Mouse (Mus musculus): ENCODE results near the gene Gm20388. TPM values are rescaled to one million over a fixed set of nuclear protein-coding genes. Genes with fewer than 3 reads are reported as not detected.
A peak's percentile ranks its signal among the peaks of the same experiment; 100 is the strongest.

Gm20388 gene
- polyA plus RNA-seq, 1 experiment from 2014 or later, result 1.4 TPM

DNA sequence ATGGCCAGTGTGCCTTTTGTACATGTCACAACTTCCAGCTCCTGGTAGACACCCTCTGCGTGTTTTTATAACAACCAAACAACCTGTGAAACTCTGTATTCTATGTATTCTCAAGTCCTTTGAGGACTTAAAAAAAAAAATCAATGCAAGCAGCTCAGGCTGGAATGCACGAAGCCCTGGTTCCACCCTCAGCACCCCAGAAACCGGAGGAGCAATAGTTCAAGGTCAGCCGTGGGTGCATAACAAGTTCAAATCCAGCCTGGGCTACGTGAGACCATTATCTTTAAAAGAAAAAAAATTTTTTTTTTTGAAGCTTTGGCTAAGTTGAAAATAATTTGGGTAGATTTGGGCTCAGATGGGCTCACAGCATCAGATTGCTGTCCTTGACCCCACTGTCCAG lies 353.2 kb downstream of the Gm20388 start:
- Histone ChIP-seq H3K4me2 (ENCODE audit: low read depth, low read length) (no peak overlapping the region), H3K9ac (ENCODE audit: low read depth, low read length) (no peak overlapping the region), H3K4me1 (ENCODE audit: control insufficient read depth, low read depth, low read length) (no peaks in the 10 kb centered on the region; the same call in none of the 2 replicates), H3K36me3 (ENCODE audit: control insufficient read depth, insufficient read depth) (no peaks in the 10 kb centered on the region), H3K27ac (ENCODE audit: low read length) (no peak overlapping the region), H3K4me3 (ENCODE audit: low read depth, low read length) (no peak overlapping the region), H3K27me3 (ENCODE audit: control insufficient read depth, insufficient read depth, low read depth, low read length) (0 out of 2 replicates have a peak, but pooled peaks cover 4% of the 10 kb centered on the region), H3K9me3 (replicated peaks; ENCODE audit: control insufficient read depth, low read length) (no peaks in the 10 kb centered on the region)
- 63% methylated on average over 5 of the region's 5 CpGs for WGBS (ENCODE audit: insufficient replicate concordance)
- no peak for ATAC-seq (ENCODE audit: low read depth)

DNA sequence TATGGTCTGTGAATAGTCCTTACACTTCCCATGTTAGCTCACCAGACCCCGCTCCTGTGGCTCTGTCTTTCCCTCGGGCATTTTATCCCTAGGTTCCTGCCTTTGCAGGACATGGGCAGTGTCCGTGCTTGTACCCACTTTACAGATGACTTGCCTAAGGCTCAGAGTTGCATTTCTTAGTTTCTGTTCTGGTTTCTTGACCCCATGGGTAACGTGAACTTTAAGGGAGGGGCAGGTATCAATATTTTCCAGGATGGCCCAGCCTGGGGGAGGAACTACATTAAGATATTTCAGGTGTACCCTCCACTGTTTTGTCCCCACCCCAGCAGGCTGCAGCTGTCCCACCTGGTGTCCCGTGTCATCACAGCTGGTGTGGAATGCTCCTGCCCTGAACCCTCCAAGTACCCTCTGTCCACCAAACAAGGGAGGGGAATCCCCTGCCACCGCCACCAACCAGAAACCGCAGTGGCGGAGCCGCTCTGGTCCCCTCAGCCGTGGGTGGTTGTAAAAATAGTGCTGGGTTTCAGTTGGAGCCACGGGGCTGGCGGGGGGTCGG lies 353.8 kb downstream of the Gm20388 start:
- ATAC-seq (ENCODE audit: low read depth), result no peak
- Histone ChIP-seq H3K27ac (ENCODE audit: low read length) (0 out of 2 replicates have a peak overlapping the region, but pooled peaks have one; percentile 14), H3K4me2 (ENCODE audit: low read depth, low read length) (peak overlapping the region; percentile 47), H3K27me3 (ENCODE audit: control insufficient read depth, insufficient read depth, low read depth, low read length) (0 out of 2 replicates have a peak, but pooled peaks cover 4% of the 10 kb centered on the region), H3K36me3 (ENCODE audit: control insufficient read depth, insufficient read depth) (no peaks in the 10 kb centered on the region), H3K9me3 (replicated peaks; ENCODE audit: control insufficient read depth, low read length) (no peaks in the 10 kb centered on the region), H3K9ac (ENCODE audit: low read depth, low read length) (no peak overlapping the region), H3K4me1 (ENCODE audit: control insufficient read depth, low read depth, low read length) (no peaks in the 10 kb centered on the region; the same call in none of the 2 replicates), H3K4me3 (ENCODE audit: low read depth, low read length) (peak overlapping the region; percentile 21; the same call in 1 of the 2 replicates)
- WGBS (ENCODE audit: insufficient replicate concordance), result 29% methylated on average over 13 of the region's 13 CpGs

DNA sequence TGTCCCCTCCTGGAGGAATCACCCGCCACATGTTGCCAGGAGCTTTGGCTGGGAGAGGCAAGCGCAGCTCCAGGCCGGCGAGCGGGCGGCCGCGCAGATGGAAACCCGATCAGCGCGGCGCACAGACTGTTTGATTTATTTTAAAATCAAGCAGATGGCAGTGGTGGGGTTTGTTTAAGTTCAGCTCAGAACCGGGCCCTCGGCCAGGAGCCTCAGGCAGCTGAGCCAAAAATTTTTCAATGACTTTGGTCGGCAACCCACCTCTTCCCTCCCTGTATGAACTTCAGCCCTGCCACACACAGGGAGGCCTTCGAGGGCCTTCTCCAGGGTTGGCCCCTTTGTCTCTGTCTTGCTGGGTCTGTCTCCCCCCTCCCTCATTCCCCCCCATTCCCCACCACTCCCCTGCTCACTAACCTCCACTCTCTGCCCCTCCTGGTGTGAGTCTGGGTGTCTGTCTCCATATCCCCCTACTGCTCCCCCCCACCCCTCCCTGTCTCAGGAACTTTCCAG lies 354.4 kb downstream of the Gm20388 start:
- Histone ChIP-seq H3K4me2 (ENCODE audit: low read depth, low read length) (peak overlapping the region; percentile 47), H3K4me1 (ENCODE audit: control insufficient read depth, low read depth, low read length) (no peaks in the 10 kb centered on the region; the same call in none of the 2 replicates), H3K4me3 (ENCODE audit: low read depth, low read length) (peak overlapping the region; percentile 21; the same call in 1 of the 2 replicates), H3K9ac (ENCODE audit: low read depth, low read length) (no peak overlapping the region), H3K9me3 (replicated peaks; ENCODE audit: control insufficient read depth, low read length) (no peaks in the 10 kb centered on the region), H3K27me3 (ENCODE audit: control insufficient read depth, insufficient read depth, low read depth, low read length) (0 out of 2 replicates have a peak, but pooled peaks cover 4% of the 10 kb centered on the region), H3K36me3 (ENCODE audit: control insufficient read depth, insufficient read depth) (no peaks in the 10 kb centered on the region), H3K27ac (ENCODE audit: low read length) (0 out of 2 replicates have a peak overlapping the region, but pooled peaks have one; percentile 14)
- 29% methylated on average over 16 of the region's 16 CpGs for WGBS (ENCODE audit: insufficient replicate concordance)
- peak; percentile 50 for ATAC-seq (ENCODE audit: low read depth)

DNA sequence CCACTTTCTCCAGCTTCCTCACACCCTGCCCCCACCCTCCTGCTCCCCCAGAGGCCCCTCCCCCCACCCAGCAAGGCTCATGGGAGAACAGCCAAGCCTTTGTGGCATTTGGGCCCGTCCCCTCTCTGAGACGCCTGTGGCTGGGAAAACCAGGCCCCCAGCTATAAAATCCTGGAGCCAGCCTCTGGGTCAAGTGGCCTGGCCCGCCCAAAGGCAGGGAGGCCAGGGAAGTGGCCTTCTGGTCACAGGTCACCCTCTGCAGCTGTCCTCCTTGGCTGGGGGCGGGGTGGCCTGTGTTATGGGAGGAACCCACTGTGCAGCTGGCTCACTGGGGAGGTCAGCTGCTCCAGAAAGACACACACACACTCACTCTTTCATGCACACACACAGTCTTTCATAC lies 354.8 kb downstream of the Gm20388 start:
- Histone ChIP-seq H3K36me3 (ENCODE audit: control insufficient read depth, insufficient read depth) (no peaks in the 10 kb centered on the region), H3K27ac (ENCODE audit: low read length) (no peak overlapping the region), H3K4me1 (ENCODE audit: control insufficient read depth, low read depth, low read length) (no peaks in the 10 kb centered on the region; the same call in none of the 2 replicates), H3K9me3 (replicated peaks; ENCODE audit: control insufficient read depth, low read length) (no peaks in the 10 kb centered on the region), H3K9ac (ENCODE audit: low read depth, low read length) (no peak overlapping the region), H3K27me3 (ENCODE audit: control insufficient read depth, insufficient read depth, low read depth, low read length) (0 out of 2 replicates have a peak, but pooled peaks cover 4% of the 10 kb centered on the region), H3K4me3 (ENCODE audit: low read depth, low read length) (no peak overlapping the region), H3K4me2 (ENCODE audit: low read depth, low read length) (no peak overlapping the region)
- peak; percentile 74 for ATAC-seq (ENCODE audit: low read depth)
- WGBS (ENCODE audit: insufficient replicate concordance), result 32% methylated on average over 4 of the region's 4 CpGs

DNA sequence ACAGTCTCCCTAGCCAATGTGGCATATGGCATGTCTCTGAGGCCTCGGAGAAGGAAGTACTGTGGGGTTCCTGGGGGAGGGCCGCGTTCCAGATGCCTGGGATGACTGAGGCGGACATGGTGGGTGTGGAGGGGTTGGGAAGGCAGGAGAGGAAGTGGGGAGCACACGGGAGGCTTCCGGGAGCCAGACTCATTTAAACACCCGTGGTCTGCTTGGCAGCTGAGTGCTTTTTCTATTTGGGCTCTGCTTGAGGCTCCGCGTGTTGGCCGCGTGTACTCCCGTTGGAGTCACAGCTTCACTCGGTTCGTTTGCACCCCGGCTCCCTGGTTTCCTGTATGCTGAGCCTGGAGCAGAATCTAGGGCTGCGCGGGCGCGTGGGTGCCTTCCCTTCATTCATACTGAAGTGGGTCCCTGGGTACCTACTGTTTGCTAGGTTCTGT lies 357.9 kb downstream of the Gm20388 start:
- no peaks in the 10 kb centered on the region for H3K36me3 ChIP-seq (ENCODE audit: control insufficient read depth, insufficient read depth)
- H3K4me1 ChIP-seq (ENCODE audit: control insufficient read depth, low read depth, low read length), result no peaks in the 10 kb centered on the region; the same call in none of the 2 replicates
- 0 out of 2 replicates have a peak, but pooled peaks cover 4% of the 10 kb centered on the region for H3K27me3 ChIP-seq (ENCODE audit: control insufficient read depth, insufficient read depth, low read depth, low read length)
- H3K9me3 ChIP-seq (replicated peaks; ENCODE audit: control insufficient read depth, low read length), result no peaks in the 10 kb centered on the region
- H3K27ac ChIP-seq (ENCODE audit: low read length), result no peak overlapping the region
- no peak overlapping the region for H3K4me2 ChIP-seq (ENCODE audit: low read depth, low read length)
- H3K4me3 ChIP-seq (ENCODE audit: low read depth, low read length), result no peak overlapping the region
- 41% methylated on average over 19 of the region's 19 CpGs for WGBS (ENCODE audit: insufficient replicate concordance)
- no peak for ATAC-seq (ENCODE audit: low read depth)
- H3K9ac ChIP-seq (ENCODE audit: low read depth, low read length), result no peak overlapping the region

DNA sequence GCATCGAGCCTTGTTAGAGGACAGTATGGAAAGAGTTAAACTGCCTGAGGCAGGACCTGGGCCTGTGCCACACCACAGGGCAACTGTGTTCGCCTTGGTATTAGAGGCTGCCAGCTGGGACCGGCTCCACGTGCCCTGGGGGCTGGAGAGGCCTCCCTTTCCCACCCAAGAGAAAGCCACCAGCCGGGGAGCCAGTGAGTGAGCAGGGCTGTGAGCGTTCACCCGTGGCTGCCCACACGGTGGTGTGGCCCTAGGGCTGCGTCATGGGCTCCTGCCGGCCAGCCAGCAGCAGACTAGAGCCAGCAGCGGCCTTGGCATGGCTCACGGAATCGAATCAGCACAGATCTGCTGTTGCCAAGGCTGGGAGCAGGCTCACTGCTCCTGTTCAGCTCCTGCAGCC lies 359.8 kb downstream of the Gm20388 start:
- Histone ChIP-seq H3K4me1 (ENCODE audit: control insufficient read depth, low read depth, low read length) (no peaks in the 10 kb centered on the region; the same call in 1 of the 2 replicates), H3K27ac (ENCODE audit: low read length) (no peak overlapping the region), H3K9ac (ENCODE audit: low read depth, low read length) (no peak overlapping the region), H3K36me3 (ENCODE audit: control insufficient read depth, insufficient read depth) (no peaks in the 10 kb centered on the region), H3K4me2 (ENCODE audit: low read depth, low read length) (no peak overlapping the region), H3K4me3 (ENCODE audit: low read depth, low read length) (no peak overlapping the region), H3K27me3 (ENCODE audit: control insufficient read depth, insufficient read depth, low read depth, low read length) (no peaks in the 10 kb centered on the region), H3K9me3 (replicated peaks; ENCODE audit: control insufficient read depth, low read length) (no peaks in the 10 kb centered on the region)
- no peak for ATAC-seq (ENCODE audit: low read depth)
- WGBS (ENCODE audit: insufficient replicate concordance), result 66% methylated on average over 13 of the region's 13 CpGs

DNA sequence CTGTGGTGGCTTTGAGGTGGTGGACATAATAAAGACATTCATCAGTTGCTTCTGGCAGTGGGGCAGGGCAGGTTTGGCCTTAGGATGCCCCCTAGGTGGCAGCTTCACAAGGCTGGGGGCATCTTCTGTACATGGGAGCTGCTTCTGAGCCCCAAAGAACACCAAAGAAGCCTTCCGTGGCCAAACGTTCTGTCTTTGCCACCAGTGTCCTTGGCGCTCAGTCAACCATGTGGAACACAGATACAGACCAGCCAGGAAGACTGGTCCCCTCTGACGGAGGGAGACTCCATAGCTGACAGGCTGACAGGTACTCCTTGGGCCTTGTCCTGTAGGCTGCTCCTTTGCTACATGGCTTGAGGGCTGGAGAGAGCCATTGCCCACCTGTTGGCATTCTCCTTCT lies 362.8 kb downstream of the Gm20388 start:
- no peak overlapping the region for H3K4me3 ChIP-seq (ENCODE audit: low read depth, low read length)
- no peak overlapping the region for H3K4me2 ChIP-seq (ENCODE audit: low read depth, low read length)
- H3K27ac ChIP-seq (ENCODE audit: low read length), result no peak overlapping the region
- no peak for ATAC-seq (ENCODE audit: low read depth)
- 72% methylated on average over 4 of the region's 4 CpGs for WGBS (ENCODE audit: insufficient replicate concordance)
- no peaks in the 10 kb centered on the region for H3K9me3 ChIP-seq (replicated peaks; ENCODE audit: control insufficient read depth, low read length)
- H3K9ac ChIP-seq (ENCODE audit: low read depth, low read length), result no peak overlapping the region
- H3K27me3 ChIP-seq (ENCODE audit: control insufficient read depth, insufficient read depth, low read depth, low read length), result peaks cover 10% of the 10 kb centered on the region
- H3K4me1 ChIP-seq (ENCODE audit: control insufficient read depth, low read depth, low read length), result peaks cover 21% of the 10 kb centered on the region
- no peaks in the 10 kb centered on the region for H3K36me3 ChIP-seq (ENCODE audit: control insufficient read depth, insufficient read depth)

DNA sequence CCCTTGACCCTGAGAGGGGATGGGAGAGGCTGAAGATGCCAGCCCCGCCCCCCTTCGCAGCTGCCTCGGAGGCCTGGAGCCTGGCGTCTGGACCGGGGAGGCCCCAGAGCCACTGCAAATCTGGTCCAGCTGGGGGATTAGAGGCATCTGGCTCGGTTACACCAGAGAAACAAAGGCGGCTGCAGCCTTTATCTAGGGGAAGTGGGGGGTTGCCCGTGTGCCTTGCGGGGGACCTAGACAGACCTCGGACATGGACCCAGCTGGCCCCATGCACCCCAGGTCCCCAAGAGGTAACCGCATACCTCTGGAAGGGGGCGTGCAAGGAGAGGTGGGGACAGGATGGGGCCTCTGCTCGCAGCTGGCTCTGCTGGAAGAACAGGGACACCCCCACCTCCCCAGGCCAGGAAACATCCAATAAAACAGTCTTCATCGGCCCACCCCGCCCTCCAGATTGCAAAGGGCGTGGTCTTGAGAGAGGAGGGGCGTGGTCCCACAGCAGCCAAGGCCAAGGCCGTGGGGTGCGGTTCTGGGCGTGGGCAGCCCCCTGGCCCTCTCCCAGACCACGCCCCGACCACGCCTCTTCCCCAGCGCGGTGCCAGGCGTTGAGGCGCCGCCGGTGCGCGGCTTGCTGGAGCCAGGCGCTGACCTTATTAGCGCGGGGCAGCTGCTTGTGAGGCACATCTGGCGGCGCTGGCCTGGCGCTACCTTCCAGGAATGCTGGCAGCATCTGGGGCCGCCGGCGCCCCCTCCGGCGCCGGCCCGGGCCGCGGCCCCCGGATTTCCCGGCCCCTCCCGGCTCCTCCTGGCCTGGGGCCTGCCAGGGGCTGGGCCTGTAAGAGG lies 365.6 kb downstream of the Gm20388 start:
- peak overlapping the region; percentile 50 for H3K9ac ChIP-seq (ENCODE audit: low read depth, low read length)
- under 1% methylated on average over 47 of the region's 49 CpGs for WGBS (ENCODE audit: insufficient replicate concordance)
- H3K4me3 ChIP-seq (ENCODE audit: low read depth, low read length), result peak overlapping the region; percentile 51
- peaks cover 21% of the 10 kb centered on the region for H3K4me1 ChIP-seq (ENCODE audit: control insufficient read depth, low read depth, low read length)
- H3K36me3 ChIP-seq (ENCODE audit: control insufficient read depth, insufficient read depth), result no peaks in the 10 kb centered on the region
- H3K9me3 ChIP-seq (replicated peaks; ENCODE audit: control insufficient read depth, low read length), result no peaks in the 10 kb centered on the region
- peak; percentile 88 for ATAC-seq (ENCODE audit: low read depth)
- H3K27ac ChIP-seq (ENCODE audit: low read length), result peak overlapping the region; percentile 24; the same call in 1 of the 2 replicates
- H3K4me2 ChIP-seq (ENCODE audit: low read depth, low read length), result peak overlapping the region; percentile 78
- H3K27me3 ChIP-seq (ENCODE audit: control insufficient read depth, insufficient read depth, low read depth, low read length), result peaks cover 10% of the 10 kb centered on the region

Measured in liver, embryonic 16.5 days (tissue).